Mouse (Mus musculus) right cerebral cortex, adult 18-20 months (tissue): Measurements from ENCODE around the gene Nit1.

Source experiments
- DNase-seq: peaks from one replicate; pipeline ENCODE4 v3.0.0; 2022; ENCODE audit warnings: mixed read lengths

Nit1 gene

GRCm38 (mm10) chr1:171288328-171288727, 57.1 kb downstream of the Nit1 start:
- DNase-seq, result no peak
